Mouse (Mus musculus) stomach, postnatal 0 days (tissue): ENCODE measurements at regions not wholly inside any gene's neighbourhood (a gene's known extent, or its start where the extent isn't known, plus 50 kb on each side); places are given as distances from the start of the nearest gene placed in this dataset.

Experiments
- CTCF ChIP-seq: IDR thresholded peaks from 2 replicates; pipeline ENCODE4 v1.5.1; 2016; ENCODE audit warnings: antibody characterized with exemption, low read depth, mild to moderate bottlenecking, moderate library complexity
- EP300 ChIP-seq: optimal IDR thresholded peaks from 2 replicates; pipeline ENCODE3; 2016; ENCODE audit warnings: antibody characterized with exemption

DNA sequence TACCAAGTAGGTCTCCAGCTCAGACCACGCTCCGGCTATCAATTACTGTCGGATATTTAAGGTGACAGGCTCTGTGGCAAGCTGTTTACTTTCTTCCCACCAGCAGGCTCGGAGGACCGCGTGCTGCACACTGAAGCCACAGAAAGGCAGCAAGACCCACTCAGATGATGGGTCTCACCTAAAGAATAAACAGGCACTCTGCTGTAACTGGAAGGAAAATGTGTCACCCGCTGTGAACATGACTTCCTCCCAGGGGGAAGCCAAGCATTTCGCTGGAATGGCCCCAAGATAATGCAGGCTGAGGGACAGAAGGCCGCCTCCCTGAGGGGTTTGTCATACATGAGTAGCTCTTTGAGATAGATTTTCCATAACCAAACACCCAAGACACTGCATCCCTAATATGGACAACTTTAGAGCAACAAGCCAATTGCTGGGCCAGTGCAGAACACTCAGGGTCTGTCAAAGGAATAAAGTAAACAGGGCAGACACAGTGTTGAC, 259.3 kb downstream of the Atp23 start:
- TF ChIP-seq CTCF (no peak), EP300 (no peak)
